Mouse (Mus musculus): ENCODE data around the gene Eef1g. TPM values are rescaled to one million over a fixed set of nuclear protein-coding genes. Genes with fewer than 3 reads are reported as not detected.

The Eef1g gene
- total and polyA plus RNA-seq, 3 experiments = 191 to 260 (median 224) TPM

DNA sequence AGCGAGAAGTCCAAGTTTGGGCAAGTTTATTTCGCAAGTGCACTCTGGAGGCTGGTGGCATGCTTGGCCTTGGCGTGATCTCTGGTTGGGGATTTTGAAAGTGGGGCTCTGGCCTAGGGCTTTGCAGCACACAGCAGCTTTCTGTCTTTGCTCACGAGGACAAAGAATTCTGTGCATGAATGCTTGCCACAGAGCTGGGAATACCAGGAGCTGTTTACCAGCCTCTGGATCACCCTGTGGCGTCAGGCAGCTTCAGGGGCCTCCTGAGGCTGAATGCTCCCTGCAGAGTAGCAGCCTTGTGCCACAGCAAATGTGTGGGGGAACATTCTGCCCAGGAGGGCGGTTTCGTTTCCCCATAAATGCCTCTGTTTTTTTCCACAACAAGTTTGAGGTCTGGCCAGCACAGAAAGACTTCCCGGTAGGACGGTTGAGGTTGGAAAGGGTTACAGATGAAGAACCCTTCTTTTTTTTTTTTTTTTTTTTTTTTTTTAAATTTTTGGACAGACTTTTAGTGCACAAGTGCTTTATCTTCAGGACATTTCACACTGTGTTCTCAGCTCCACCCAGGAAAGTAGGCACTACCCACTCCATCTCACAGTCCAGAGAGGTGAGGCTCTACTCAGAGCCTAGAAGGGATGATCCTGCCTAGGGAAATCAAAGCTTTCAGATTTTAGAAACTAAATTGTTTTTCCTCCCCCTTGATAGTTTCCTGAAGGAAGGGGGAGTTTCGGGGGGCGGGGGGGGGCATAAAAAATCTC lies 56.4 kb downstream of the Eef1g start:
- intact Hi-C loops (cut with DNase I) = no loop called here
- 0 out of 2 replicates have a peak, but pooled peaks have one; percentile 7 for TF ChIP-seq EP300 (IDR thresholded peaks at IDR 0.05; ENCODE audit: insufficient read depth, low read depth, low read length)
- TF ChIP-seq POLR2A (IDR thresholded peaks at IDR 0.05; ENCODE audit: insufficient read depth, low read depth, low read length) = no peak
- Histone ChIP-seq H3K4me1 (ENCODE audit: control insufficient read depth, insufficient read depth, low read length) (peaks cover 30% of the 10 kb centered on the region), H3K27me3 (ENCODE audit: control insufficient read depth, insufficient read depth, low read length) (no peaks in the 10 kb centered on the region), H3K9ac (ENCODE audit: low read depth, low read length) (peak overlapping the region; percentile 35; the same call in 1 of the 2 replicates), H3K36me3 (ENCODE audit: control insufficient read depth, insufficient read depth, low read length) (peaks cover 29% of the 10 kb centered on the region), H3K27ac (peak overlapping the region; percentile 54), H3K4me3 (no peak overlapping the region), H3K79me2 (replicated peaks; ENCODE audit: control insufficient read depth, insufficient read depth, low read length) (no peaks in the 10 kb centered on the region; the same call in 1 of the 2 replicates)
- WGBS = 41% methylated on average over 11 of the region's 11 CpGs
- DNase-seq = peak; percentile 62 to 78

DNA sequence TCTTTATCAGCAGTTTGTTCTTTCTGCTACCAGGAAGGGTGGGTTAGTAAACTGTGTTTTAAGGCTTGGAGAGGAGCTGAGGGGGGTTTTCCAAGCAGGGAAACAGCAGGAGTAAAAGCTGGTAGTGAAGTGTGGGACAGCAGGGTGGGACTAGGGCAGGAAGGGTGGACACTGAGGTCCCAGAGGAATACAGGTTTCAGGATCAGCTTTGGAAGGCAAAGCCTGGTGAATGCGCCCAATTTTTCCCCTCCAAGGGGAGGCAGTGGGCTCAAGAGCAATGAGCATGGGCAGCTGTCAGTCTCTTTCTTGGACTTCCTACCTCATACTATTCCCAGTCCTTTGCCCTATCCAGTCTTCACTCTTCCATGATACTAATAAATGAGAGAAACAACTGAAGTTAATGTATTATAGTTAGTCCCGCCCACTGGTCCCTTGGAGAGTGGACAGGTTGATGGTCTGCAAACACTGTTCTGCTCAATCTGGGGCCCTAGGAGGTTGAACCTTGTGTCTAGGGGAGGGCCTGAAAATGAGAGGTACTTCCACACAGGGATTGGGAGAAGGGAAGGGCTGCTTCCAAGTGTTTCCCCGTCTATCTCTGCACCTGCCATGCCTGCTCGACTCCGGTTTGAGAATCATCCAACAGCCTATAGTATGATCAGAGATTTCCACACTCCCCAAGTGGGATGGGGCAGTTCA lies 58.9 kb downstream of the Eef1g start:
- Histone ChIP-seq H3K9ac (ENCODE audit: low read depth, low read length) (no peak overlapping the region), H3K4me3 (no peak overlapping the region), H3K36me3 (ENCODE audit: control insufficient read depth, insufficient read depth, low read length) (peaks cover 13% of the 10 kb centered on the region), H3K27ac (no peak overlapping the region; the same call in 1 of the 2 replicates), H3K79me2 (replicated peaks; ENCODE audit: control insufficient read depth, insufficient read depth, low read length) (no peaks in the 10 kb centered on the region), H3K4me1 (ENCODE audit: control insufficient read depth, insufficient read depth, low read length) (peaks cover 34% of the 10 kb centered on the region), H3K27me3 (ENCODE audit: control insufficient read depth, insufficient read depth, low read length) (no peaks in the 10 kb centered on the region)
- WGBS = 85% methylated on average over 5 of the region's 5 CpGs
- intact Hi-C loops (cut with DNase I) = loop anchor here (2.0 kb wide), 2 partner anchors 31 to 45 kb away; no protein-coding TSS in a partner anchor
- DNase-seq = no peak
- no peak for TF ChIP-seq CTCF (IDR thresholded peaks at IDR 0.05)

DNA sequence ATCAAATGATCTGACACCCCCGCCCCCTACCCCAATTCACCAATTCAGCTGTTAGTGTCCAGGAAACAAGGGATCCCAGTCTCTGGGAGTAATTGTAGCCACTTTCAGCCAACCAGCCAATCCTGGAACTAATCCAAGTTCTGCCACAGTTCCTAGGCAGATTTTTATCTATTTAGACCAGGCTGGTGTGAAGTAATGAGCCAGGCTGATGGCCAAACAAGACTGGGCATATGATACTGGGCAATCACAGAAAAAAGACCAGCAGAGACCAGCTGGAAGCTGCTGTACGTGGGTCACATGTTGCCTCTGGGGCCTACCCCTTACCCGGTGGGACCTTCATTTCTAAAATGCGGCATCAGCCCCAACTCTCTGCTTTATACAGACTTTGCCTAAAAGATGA lies 59.8 kb downstream of the Eef1g start:
- no peak for DNase-seq
- Histone ChIP-seq H3K4me3 (no peak overlapping the region), H3K36me3 (ENCODE audit: control insufficient read depth, insufficient read depth, low read length) (peaks cover 7% of the 10 kb centered on the region), H3K27me3 (ENCODE audit: control insufficient read depth, insufficient read depth, low read length) (no peaks in the 10 kb centered on the region), H3K79me2 (replicated peaks; ENCODE audit: control insufficient read depth, insufficient read depth, low read length) (no peaks in the 10 kb centered on the region), H3K9ac (ENCODE audit: low read depth, low read length) (no peak overlapping the region), H3K27ac (no peak overlapping the region; the same call in 1 of the 2 replicates), H3K4me1 (ENCODE audit: control insufficient read depth, insufficient read depth, low read length) (peaks cover 32% of the 10 kb centered on the region)
- WGBS = 84% methylated on average over 4 of the region's 4 CpGs
- intact Hi-C loops (cut with DNase I) = loop anchor here (2.0 kb wide), 2 partner anchors 32 to 44 kb away; no protein-coding TSS in a partner anchor
- TF ChIP-seq EP300 (IDR thresholded peaks at IDR 0.05; ENCODE audit: insufficient read depth, low read depth, low read length) (no peak), POLR2A (IDR thresholded peaks at IDR 0.05; ENCODE audit: insufficient read depth, low read depth, low read length) (no peak), CTCF (IDR thresholded peaks at IDR 0.05) (no peak)

DNA sequence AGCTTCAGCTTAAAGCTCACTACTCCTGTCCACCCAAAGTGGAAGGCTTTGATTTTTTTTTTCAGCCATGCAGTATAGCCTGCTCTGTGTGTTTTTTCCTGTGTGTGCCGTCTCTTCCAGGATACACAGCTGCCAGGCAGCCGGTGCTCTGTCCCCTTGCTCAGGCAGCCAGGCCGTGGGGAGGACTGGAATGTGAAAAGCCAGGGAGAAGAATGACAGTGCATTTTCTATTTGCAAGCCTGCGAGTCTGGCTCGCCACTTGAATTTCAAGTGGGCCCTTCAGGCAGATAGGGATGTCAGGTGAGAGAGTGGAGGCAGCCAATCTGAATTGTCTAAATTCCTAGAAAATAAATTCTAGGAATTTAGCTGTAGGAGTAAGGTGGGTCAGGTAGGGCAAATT lies 61.0 kb downstream of the Eef1g start:
- peak; percentile 61 to 79 for DNase-seq
- Histone ChIP-seq H3K27me3 (ENCODE audit: control insufficient read depth, insufficient read depth, low read length) (no peaks in the 10 kb centered on the region), H3K36me3 (ENCODE audit: control insufficient read depth, insufficient read depth, low read length) (peaks cover 4% of the 10 kb centered on the region), H3K4me1 (ENCODE audit: control insufficient read depth, insufficient read depth, low read length) (peaks cover 33% of the 10 kb centered on the region), H3K79me2 (replicated peaks; ENCODE audit: control insufficient read depth, insufficient read depth, low read length) (no peaks in the 10 kb centered on the region), H3K27ac (peak overlapping the region; percentile 73), H3K9ac (ENCODE audit: low read depth, low read length) (no peak overlapping the region), H3K4me3 (no peak overlapping the region)
- TF ChIP-seq POLR2A (IDR thresholded peaks at IDR 0.05; ENCODE audit: insufficient read depth, low read depth, low read length) (0 out of 2 replicates have a peak, but pooled peaks have one; percentile 22), CTCF (IDR thresholded peaks at IDR 0.05) (no peak), EP300 (IDR thresholded peaks at IDR 0.05; ENCODE audit: insufficient read depth, low read depth, low read length) (peak; percentile 84)
- intact Hi-C loops (cut with DNase I) = loop anchor here (2.0 kb wide), 2 partner anchors 33 to 43 kb away; no protein-coding TSS in a partner anchor
- WGBS = 15% methylated on average over 5 of the region's 5 CpGs

Other genes starting within 250 kb of the Eef1g start
Only the 30 nearest of the 32 such genes appear.
- gene 1700092M07Rik, start 226.3 kb upstream of the Eef1g start, total RNA-seq (2021) = under 1 TPM in 1 of 2 experiments, not detected in 1; 0.57 TPM
- gene 1700092M07Rik, start 226.3 kb upstream of the Eef1g start, polyA plus RNA-seq (2012; rRNA removed) = 0.62 and 1.3 TPM in 2 replicates
- 10 to 100 TPM; 23.8 to 25.3 TPM for gene Stx5a, start 225.6 kb upstream of the Eef1g start, total RNA-seq (2021)
- 33.4 and 49.3 TPM in 2 replicates for gene Stx5a, start 225.6 kb upstream of the Eef1g start, polyA plus RNA-seq (2012; rRNA removed)
- gene Nxf1, start 210.0 kb upstream of the Eef1g start, total RNA-seq (2021) = 10 to 100 TPM; 35.5 to 41.8 TPM
- gene Nxf1, start 210.0 kb upstream of the Eef1g start, polyA plus RNA-seq (2012; rRNA removed) = 66.5 and 93.2 TPM in 2 replicates
- 100 to 1,000 TPM; 108 to 130 TPM for gene Tmem223, start 196.0 kb upstream of the Eef1g start, total RNA-seq (2021)
- 212 and 233 TPM in 2 replicates for gene Tmem223, start 196.0 kb upstream of the Eef1g start, polyA plus RNA-seq (2012; rRNA removed)
- gene Tmem179b, start 192.6 kb upstream of the Eef1g start, total RNA-seq (2021) = 10 to 100 TPM; 14.8 to 17.1 TPM
- gene Tmem179b, start 192.6 kb upstream of the Eef1g start, polyA plus RNA-seq (2012; rRNA removed) = 44.5 and 44.9 TPM in 2 replicates
- gene Taf6l, start 180.6 kb upstream of the Eef1g start, total RNA-seq (2021) = 1 to 10 TPM; 7.8 to 9.1 TPM
- gene Taf6l, start 180.6 kb upstream of the Eef1g start, polyA plus RNA-seq (2012; rRNA removed) = 6.0 and 6.2 TPM in 2 replicates
- gene Polr2g, start 168.5 kb upstream of the Eef1g start, total RNA-seq (2021) = 10 to 100 TPM; 53.4 to 56.3 TPM
- gene Polr2g, start 168.5 kb upstream of the Eef1g start, polyA plus RNA-seq (2012; rRNA removed) = 55.1 and 84.1 TPM in 2 replicates
- gene Zbtb3, start 164.5 kb upstream of the Eef1g start, total RNA-seq (2021) = 1 to 10 TPM; 1.4 to 1.5 TPM
- 2.0 and 2.5 TPM in 2 replicates for gene Zbtb3, start 164.5 kb upstream of the Eef1g start, polyA plus RNA-seq (2012; rRNA removed)
- gene Ttc9c, start 147.7 kb upstream of the Eef1g start, total RNA-seq (2021) = 10 to 100 TPM; 14.1 TPM
- 9.5 and 17.8 TPM in 2 replicates for gene Ttc9c, start 147.7 kb upstream of the Eef1g start, polyA plus RNA-seq (2012; rRNA removed)
- gene Hnrnpul2, start 147.0 kb upstream of the Eef1g start, total RNA-seq (2021) = 10 to 100 TPM; 44.7 to 47.5 TPM
- gene Hnrnpul2, start 147.0 kb upstream of the Eef1g start, polyA plus RNA-seq (2012; rRNA removed) = 12.4 and 23.2 TPM in 2 replicates
- not detected for gene AC129217.1, start 137.3 kb upstream of the Eef1g start, total RNA-seq (2021)
- gene AC129217.1, start 137.3 kb upstream of the Eef1g start, polyA plus RNA-seq (2012; rRNA removed) = not detected in 2 replicates
- 10 to 100 TPM; 22.6 to 23.5 TPM for gene Bscl2, start 129.6 kb upstream of the Eef1g start, total RNA-seq (2021)
- gene Bscl2, start 129.6 kb upstream of the Eef1g start, polyA plus RNA-seq (2012; rRNA removed) = 52.3 and 67.7 TPM in 2 replicates
- gene Gng3, start 127.8 kb upstream of the Eef1g start, total RNA-seq (2021) = not detected
- gene Gng3, start 127.8 kb upstream of the Eef1g start, polyA plus RNA-seq (2012; rRNA removed) = 0.23 and 0.35 TPM in 2 replicates
- 1 to 10 TPM; 2.6 to 3.7 TPM for gene Lrrn4cl, start 116.3 kb upstream of the Eef1g start, total RNA-seq (2021)
- 3.8 and 5.7 TPM in 2 replicates for gene Lrrn4cl, start 116.3 kb upstream of the Eef1g start, polyA plus RNA-seq (2012; rRNA removed)
- gene Ubxn1, start 95.5 kb upstream of the Eef1g start, total RNA-seq (2021) = 100 to 1,000 TPM; 108 to 135 TPM
- 60.7 and 62.2 TPM in 2 replicates for gene Ubxn1, start 95.5 kb upstream of the Eef1g start, polyA plus RNA-seq (2012; rRNA removed)
- 10 to 100 TPM; 49.9 to 56.5 TPM for gene Uqcc3, start 86.1 kb upstream of the Eef1g start, total RNA-seq (2021)
- 43.7 and 48.6 TPM in 2 replicates for gene Uqcc3, start 86.1 kb upstream of the Eef1g start, polyA plus RNA-seq (2012; rRNA removed)
- gene Lbhd1, start 83.3 kb upstream of the Eef1g start, total RNA-seq (2021) = 1 to 10 TPM; 4.2 to 5.2 TPM
- gene Lbhd1, start 83.3 kb upstream of the Eef1g start, polyA plus RNA-seq (2012; rRNA removed) = 1.1 and 1.3 TPM in 2 replicates
- gene Gm49403, start 83.1 kb upstream of the Eef1g start, total RNA-seq (2021) = not detected
- not detected in 2 replicates for gene Gm49403, start 83.1 kb upstream of the Eef1g start, polyA plus RNA-seq (2012; rRNA removed)
- 10 to 100 TPM; 15.6 to 21.0 TPM for gene 1810009A15Rik, start 78.2 kb upstream of the Eef1g start, total RNA-seq (2021)
- gene 1810009A15Rik, start 78.2 kb upstream of the Eef1g start, polyA plus RNA-seq (2012; rRNA removed) = 10.1 and 10.5 TPM in 2 replicates
- 1 to 10 TPM in 1 of 2 experiments, under 1 TPM in 1; 0.57 to 3.2 TPM for gene Gm49416, start 78.1 kb upstream of the Eef1g start, total RNA-seq (2021)
- 1.2 and 1.3 TPM in 2 replicates for gene Gm49416, start 78.1 kb upstream of the Eef1g start, polyA plus RNA-seq (2012; rRNA removed)
- 10 to 100 TPM; 10.6 to 12.6 TPM for gene Ints5, start 74.0 kb upstream of the Eef1g start, total RNA-seq (2021)
- 10.8 and 13.5 TPM in 2 replicates for gene Ints5, start 74.0 kb upstream of the Eef1g start, polyA plus RNA-seq (2012; rRNA removed)
- gene Ganab, start 69.0 kb upstream of the Eef1g start, total RNA-seq (2021) = 10 to 100 TPM; 50.3 to 52.5 TPM
- gene Ganab, start 69.0 kb upstream of the Eef1g start, polyA plus RNA-seq (2012; rRNA removed) = 54.5 and 90.0 TPM in 2 replicates
- gene B3gat3, start 46.7 kb upstream of the Eef1g start, total RNA-seq (2021) = 10 to 100 TPM; 35.4 to 42.3 TPM
- 59.4 and 61.2 TPM in 2 replicates for gene B3gat3, start 46.7 kb upstream of the Eef1g start, polyA plus RNA-seq (2012; rRNA removed)
- 10 to 100 TPM; 21.8 to 23.1 TPM for gene Rom1, start 37.7 kb upstream of the Eef1g start, total RNA-seq (2021)
- 24.9 and 30.7 TPM in 2 replicates for gene Rom1, start 37.7 kb upstream of the Eef1g start, polyA plus RNA-seq (2012; rRNA removed)
- gene Eml3, start 37.5 kb upstream of the Eef1g start, total RNA-seq (2021) = 1 to 10 TPM; 7.0 to 9.7 TPM
- 17.6 and 18.4 TPM in 2 replicates for gene Eml3, start 37.5 kb upstream of the Eef1g start, polyA plus RNA-seq (2012; rRNA removed)
- gene Mta2, start 25.2 kb upstream of the Eef1g start, total RNA-seq (2021) = 10 to 100 TPM; 29.0 to 32.1 TPM
- gene Mta2, start 25.2 kb upstream of the Eef1g start, polyA plus RNA-seq (2012; rRNA removed) = 13.1 and 15.6 TPM in 2 replicates
- 1 to 10 TPM; 8.5 to 9.4 TPM for gene Tut1, start 13.2 kb upstream of the Eef1g start, total RNA-seq (2021)
- 7.2 and 10.6 TPM in 2 replicates for gene Tut1, start 13.2 kb upstream of the Eef1g start, polyA plus RNA-seq (2012; rRNA removed)
- gene Ahnak, start 22.2 kb downstream of the Eef1g start, total RNA-seq (2021) = 100 to 1,000 TPM; 299 to 348 TPM
- gene Ahnak, start 22.2 kb downstream of the Eef1g start, polyA plus RNA-seq (2012; rRNA removed) = 23.0 and 42.5 TPM in 2 replicates
- under 1 TPM in 1 of 2 experiments, not detected in 1; 0.73 TPM for gene Scgb1a1, start 120.9 kb downstream of the Eef1g start, total RNA-seq (2021)
- gene Scgb1a1, start 120.9 kb downstream of the Eef1g start, polyA plus RNA-seq (2012; rRNA removed) = 0.50 and 2,957 TPM in 2 replicates
- gene Asrgl1, start 168.6 kb downstream of the Eef1g start, total RNA-seq (2021) = 10 to 100 TPM; 28.2 to 31.1 TPM
- 8.8 and 11.5 TPM in 2 replicates for gene Asrgl1, start 168.6 kb downstream of the Eef1g start, polyA plus RNA-seq (2012; rRNA removed)

Data from heart, adult 2 months (tissue).